Comparison of ENCODE assay signal across 15 mouse cellular contexts in genomic region chr13:94130394-94130793, GRCm38 (mm10).
DNase-seq lines count a peak whose midpoint lies in the region; ATAC-seq and TF ChIP-seq lines count a peak whose summit lies in the region.
"Had no signal": no experiment of that assay in that cellular context is flagged by ENCODE, and none has a peak within 500 bp of the region (broad histone marks: within the 10 kb centered on the region; RNA-seq: fewer than 3 reads in every experiment).

No protein-coding gene starts in this region.

- H3K36me3 ChIP-seq in heart, embryonic 12.5 days: no peaks in the 10 kb centered on the region
- H3K36me3 ChIP-seq in liver, adult 2 months (ENCODE audit: control insufficient read depth, insufficient read depth, low read length): no peaks in the 10 kb centered on the region
- no peaks in the 10 kb centered on the region for H3K36me3 ChIP-seq in liver, embryonic 12.5 days
- no peaks in the 10 kb centered on the region for H3K36me3 ChIP-seq in embryonic facial prominence, embryonic 13.5 days
- peaks cover 21% of the 10 kb centered on the region for H3K36me3 ChIP-seq in limb, embryonic 10.5 days
- H3K36me3 ChIP-seq: hindbrain, embryonic 12.5 days; midbrain, embryonic 10.5 days; neural tube, embryonic 13.5 days had no signal

- no peak for TF ChIP-seq POLR2A in liver, adult 2 months (IDR thresholded peaks at IDR 0.05; ENCODE audit: extremely low read depth, insufficient read depth, low read length)

- peaks cover 32% of the 10 kb centered on the region for H3K4me1 ChIP-seq in heart, embryonic 12.5 days (replicated peaks)
- peaks cover 2% of the 10 kb centered on the region; the same call in 1 of the 2 replicates for H3K4me1 ChIP-seq in liver, adult 2 months (ENCODE audit: control insufficient read depth, insufficient read depth, low read length)
- no peaks in the 10 kb centered on the region for H3K4me1 ChIP-seq in liver, embryonic 12.5 days
- H3K4me1 ChIP-seq in embryonic facial prominence, embryonic 13.5 days: peaks cover 50% of the 10 kb centered on the region
- peaks cover 55% of the 10 kb centered on the region for H3K4me1 ChIP-seq in limb, embryonic 10.5 days

- 41% methylated on average over 7 of the region's 7 CpGs for WGBS in heart, embryonic 12.5 days
- WGBS in liver, adult 2 months: 70% methylated on average over 7 of the region's 7 CpGs
- 49% methylated on average over 7 of the region's 7 CpGs for WGBS in liver, embryonic 12.5 days (ENCODE audit: insufficient replicate concordance)
- WGBS in embryonic facial prominence, embryonic 13.5 days: 26% methylated on average over 7 of the region's 7 CpGs
- 48% methylated on average over 7 of the region's 7 CpGs for WGBS in limb, embryonic 10.5 days

- no peak overlapping the region for H3K4me3 ChIP-seq in heart, embryonic 12.5 days
- H3K4me3 ChIP-seq in liver, adult 2 months (ENCODE audit: insufficient read depth, low read depth, low read length): no peak overlapping the region
- H3K4me3 ChIP-seq in liver, embryonic 12.5 days: no peak overlapping the region
- H3K4me3 ChIP-seq in embryonic facial prominence, embryonic 13.5 days: no peak overlapping the region
- no peak overlapping the region for H3K4me3 ChIP-seq in limb, embryonic 10.5 days
- H3K4me3 ChIP-seq: hindbrain, embryonic 12.5 days; limb, embryonic 12.5 days; midbrain, embryonic 10.5 days; neural tube, embryonic 13.5 days had no signal

- no peaks in the 10 kb centered on the region for H3K79me2 ChIP-seq in liver, adult 2 months (ENCODE audit: control insufficient read depth, insufficient read depth, low read length)

- peak overlapping the region; percentile 35; the same call in 1 of the 2 replicates for H3K27ac ChIP-seq in heart, embryonic 12.5 days (ENCODE audit: poor library complexity, severe bottlenecking)
- H3K27ac ChIP-seq in liver, adult 2 months (replicated peaks; ENCODE audit: insufficient read depth, low read depth, low read length): peak overlapping the region; percentile 33; the same call in 1 of the 2 replicates
- no peak overlapping the region for H3K27ac ChIP-seq in liver, embryonic 12.5 days
- peak overlapping the region; percentile 81 for H3K27ac ChIP-seq in embryonic facial prominence, embryonic 13.5 days
- H3K27ac ChIP-seq in limb, embryonic 10.5 days: peak overlapping the region; percentile 70
- H3K27ac ChIP-seq: hindbrain, embryonic 12.5 days; limb, embryonic 12.5 days; midbrain, embryonic 10.5 days; neural tube, embryonic 13.5 days had no signal

- H3K9me3 ChIP-seq in heart, embryonic 12.5 days (replicated peaks): no peaks in the 10 kb centered on the region
- no peaks in the 10 kb centered on the region for H3K9me3 ChIP-seq in liver, embryonic 12.5 days (replicated peaks)
- no peaks in the 10 kb centered on the region for H3K9me3 ChIP-seq in embryonic facial prominence, embryonic 13.5 days
- no peaks in the 10 kb centered on the region for H3K9me3 ChIP-seq in limb, embryonic 10.5 days (replicated peaks)
- H3K9me3 ChIP-seq: hindbrain, embryonic 12.5 days; limb, embryonic 12.5 days; midbrain, embryonic 10.5 days; neural tube, embryonic 13.5 days had no signal

- no peak overlapping the region for H3K9ac ChIP-seq in heart, embryonic 12.5 days
- H3K9ac ChIP-seq in liver, adult 2 months (ENCODE audit: low read depth, low read length): 0 out of 2 replicates have a peak overlapping the region, but pooled peaks have one; percentile 24
- no peak overlapping the region for H3K9ac ChIP-seq in liver, embryonic 12.5 days
- no peak overlapping the region for H3K9ac ChIP-seq in embryonic facial prominence, embryonic 13.5 days
- H3K9ac ChIP-seq: hindbrain, embryonic 12.5 days; limb, embryonic 12.5 days; neural tube, embryonic 13.5 days had no signal

- intact Hi-C loops in heart, postnatal 36 days (cut with DNase I): no loop called here

- no peak for TF ChIP-seq CTCF in liver, adult 2 months (IDR thresholded peaks at IDR 0.05; ENCODE audit: low read depth, low read length)

- ATAC-seq in heart, embryonic 12.5 days (ENCODE audit: insufficient number of reproducible peaks, low FRiP score): no peak; the same call in 1 of the 2 replicates
- no peak for ATAC-seq in liver, embryonic 12.5 days
- ATAC-seq in embryonic facial prominence, embryonic 13.5 days (ENCODE audit: insufficient number of reproducible peaks, insufficient read depth, low FRiP score, low TSS enrichment, low read depth): no peak
- ATAC-seq: intestine, embryonic 16.5 days had no signal

- 0 out of 2 replicates have a peak overlapping the region, but pooled peaks have one; percentile 15 for H3K4me2 ChIP-seq in heart, embryonic 12.5 days
- no peak overlapping the region for H3K4me2 ChIP-seq in liver, embryonic 12.5 days
- H3K4me2 ChIP-seq in embryonic facial prominence, embryonic 13.5 days: peak overlapping the region; percentile 38
- H3K4me2 ChIP-seq: hindbrain, embryonic 12.5 days; limb, embryonic 12.5 days; neural tube, embryonic 13.5 days had no signal

- no peak for DNase-seq in heart, postnatal 36 days
- no peak for DNase-seq in liver, adult 2 months (ENCODE audit: extremely low read depth, low read depth, low spot score)
- no peak for DNase-seq in limb, embryonic 10.5 days (ENCODE audit: low spot score)
- DNase-seq in adrenal gland, postnatal 25 days: no peak
- DNase-seq: cerebellum, adult 2 months; gastrocnemius, postnatal 25 days; thymus, adult 2 months had no signal

- H3K27me3 ChIP-seq in heart, embryonic 12.5 days (replicated peaks): no peaks in the 10 kb centered on the region
- H3K27me3 ChIP-seq in liver, adult 2 months (ENCODE audit: control insufficient read depth, insufficient read depth, low read length): no peaks in the 10 kb centered on the region
- no peaks in the 10 kb centered on the region for H3K27me3 ChIP-seq in liver, embryonic 12.5 days (replicated peaks)
- no peaks in the 10 kb centered on the region for H3K27me3 ChIP-seq in embryonic facial prominence, embryonic 13.5 days
- H3K27me3 ChIP-seq in limb, embryonic 10.5 days (ENCODE audit: low read depth, poor library complexity, severe bottlenecking): no peaks in the 10 kb centered on the region
- H3K27me3 ChIP-seq: limb, embryonic 12.5 days; neural tube, embryonic 13.5 days had no signal
